ENCODE assay signal across 12 mouse cellular contexts in genomic region chr8:108419162-108419844, GRCm38 (mm10).
DNase-seq lines count a peak whose midpoint lies in the region; ATAC-seq and TF ChIP-seq lines count a peak whose summit lies in the region.
"Had no signal": no experiment of that assay in that cellular context is flagged by ENCODE, and none has a peak within 500 bp of the region (broad histone marks: within the 10 kb centered on the region; RNA-seq: fewer than 3 reads in every experiment).

No protein-coding gene starts in this region.

- H3K4me3 ChIP-seq in forebrain, embryonic 14.5 days (ENCODE audit: low read depth, low read length), result no peak overlapping the region
- no peak overlapping the region for H3K4me3 ChIP-seq in layer of hippocampus, adult 2 months
- no peak overlapping the region for H3K4me3 ChIP-seq in neural tube, embryonic 12.5 days
- H3K4me3 ChIP-seq: embryonic facial prominence, embryonic 15.5 days; heart, embryonic 10.5 days; liver, embryonic 13.5 days had no signal

- no peak overlapping the region for H3K27ac ChIP-seq in forebrain, embryonic 14.5 days (ENCODE audit: low read depth, low read length)
- peak overlapping the region; percentile 69 for H3K27ac ChIP-seq in layer of hippocampus, adult 2 months
- no peak overlapping the region for H3K27ac ChIP-seq in neural tube, embryonic 12.5 days
- H3K27ac ChIP-seq: embryonic facial prominence, embryonic 15.5 days; heart, embryonic 10.5 days; liver, embryonic 13.5 days had no signal

- no peaks in the 10 kb centered on the region for H3K36me3 ChIP-seq in forebrain, embryonic 14.5 days (ENCODE audit: control insufficient read depth, insufficient read depth, low read length)
- H3K36me3 ChIP-seq in neural tube, embryonic 12.5 days, result no peaks in the 10 kb centered on the region
- H3K36me3 ChIP-seq: embryonic facial prominence, embryonic 15.5 days; heart, embryonic 10.5 days; liver, embryonic 13.5 days had no signal

- 0 out of 2 replicates have a peak, but pooled peaks cover 3% of the 10 kb centered on the region for H3K27me3 ChIP-seq in forebrain, embryonic 14.5 days (replicated peaks; ENCODE audit: control insufficient read depth, insufficient read depth, low read length)
- H3K27me3 ChIP-seq in neural tube, embryonic 12.5 days (replicated peaks), result no peaks in the 10 kb centered on the region
- H3K27me3 ChIP-seq: embryonic facial prominence, embryonic 15.5 days; liver, embryonic 13.5 days had no signal

- H3K4me1 ChIP-seq in forebrain, embryonic 14.5 days (ENCODE audit: control insufficient read depth, insufficient read depth, low read length), result peaks cover 12% of the 10 kb centered on the region
- peaks cover 14% of the 10 kb centered on the region for H3K4me1 ChIP-seq in neural tube, embryonic 12.5 days
- H3K4me1 ChIP-seq: embryonic facial prominence, embryonic 15.5 days; heart, embryonic 10.5 days; liver, embryonic 13.5 days had no signal

- intact Hi-C loops in left cerebral cortex, postnatal 25 days (cut with DNase I), result no loop called here

- no peaks in the 10 kb centered on the region for H3K9me3 ChIP-seq in forebrain, embryonic 14.5 days (replicated peaks; ENCODE audit: control insufficient read depth, low read length)
- no peaks in the 10 kb centered on the region for H3K9me3 ChIP-seq in neural tube, embryonic 12.5 days
- H3K9me3 ChIP-seq: embryonic facial prominence, embryonic 15.5 days; heart, embryonic 10.5 days; liver, embryonic 13.5 days had no signal

- TF ChIP-seq CTCF in layer of hippocampus, adult 2 months (conservative IDR thresholded peaks at IDR 0.05), result no peak

- peak; percentile 34 to 37 for DNase-seq in left cerebral cortex, postnatal 25 days (ENCODE audit: low spot score in 2 of 2)
- no peak for DNase-seq in left cerebral cortex, adult 8-10 months (ENCODE audit: low spot score in 2 of 2)
- DNase-seq in forebrain, embryonic 14.5 days (ENCODE audit: low spot score), result peak; percentile 68
- peak; percentile 33 to 49 for DNase-seq in layer of hippocampus, adult 2 months (ENCODE audit: low spot score in 2 of 2)
- no peak for DNase-seq in ovary, postnatal 36 days (ENCODE audit: low spot score)
- no peak for DNase-seq in cerebellum, adult 11 months
- no peak for DNase-seq in thymus, adult 18-20 months
- DNase-seq: liver, embryonic 13.5 days had no signal

- 9% methylated on average over 15 of the region's 15 CpGs for WGBS in forebrain, embryonic 14.5 days
- 34% methylated on average over 15 of the region's 15 CpGs for WGBS in neural tube, embryonic 12.5 days

- peak; percentile 52 for ATAC-seq in forebrain, embryonic 14.5 days
- ATAC-seq in neural tube, embryonic 12.5 days (ENCODE audit: low FRiP score, low read depth), result no peak
- ATAC-seq: CD4-positive, CD25-positive, alpha-beta regulatory T cell, adult 4 months had no signal

- H3K9ac ChIP-seq in forebrain, embryonic 14.5 days (ENCODE audit: low read length), result no peak overlapping the region
- H3K9ac ChIP-seq in neural tube, embryonic 12.5 days, result no peak overlapping the region
- H3K9ac ChIP-seq: embryonic facial prominence, embryonic 15.5 days; liver, embryonic 13.5 days had no signal

- peak overlapping the region; percentile 5; the same call in 1 of the 2 replicates for H3K4me2 ChIP-seq in forebrain, embryonic 14.5 days (ENCODE audit: low read length)
- peak overlapping the region; percentile 18; the same call in 1 of the 2 replicates for H3K4me2 ChIP-seq in neural tube, embryonic 12.5 days (replicated peaks)
- H3K4me2 ChIP-seq: embryonic facial prominence, embryonic 15.5 days; liver, embryonic 13.5 days had no signal

Comparison
In these comparisons a context has a peak if more than half of its experiments do, and no peak if none do; other contexts are left out.
1. DNase-seq: peak in left cerebral cortex, postnatal 25 days (2 of 2), forebrain, embryonic 14.5 days (single experiment) and layer of hippocampus, adult 2 months (2 of 2); none in left cerebral cortex, adult 8-10 months (0 of 2), ovary, postnatal 36 days (single experiment), cerebellum, adult 11 months (single experiment) and thymus, adult 18-20 months (0 of 2).